Mouse (Mus musculus) embryonic facial prominence, embryonic 10.5 days (tissue): ENCODE measurements around the gene Stk17b. TPM values are rescaled to one million over a fixed set of nuclear protein-coding genes. Genes with fewer than 3 reads are reported as not detected.

Experiments
- DNase-seq: peaks from one replicate; pipeline ENCODE4 v3.0.0-alpha.2; 2017; ENCODE audit warnings: low spot score
- H3K27ac ChIP-seq: fragments of 300-500 bp; sonication (generic); replicated peaks from 2 replicates; pipeline ENCODE4 v1.5.1; 2016; ENCODE audit warnings: mild to moderate bottlenecking
- H3K27me3 ChIP-seq: fragments of 300-500 bp; sonication (generic); replicated peaks from 2 replicates; pipeline ENCODE4 v1.6.1; 2016; ENCODE audit warnings: low read depth, mild to moderate bottlenecking; ENCODE audit not compliant: poor library complexity, severe bottlenecking
- H3K36me3 ChIP-seq: fragments of 300-500 bp; sonication (generic); replicated peaks from 2 replicates; pipeline ENCODE4 v1.6.1; 2016; ENCODE audit warnings: mild to moderate bottlenecking, moderate library complexity
- H3K4me1 ChIP-seq: fragments of 300-500 bp; sonication (generic); 2 replicates; pipeline ENCODE4 v1.6.1; 2016
- H3K4me3 ChIP-seq: fragments of 300-500 bp; sonication (generic); 2 replicates; pipeline ENCODE4 v1.5.1; 2016; ENCODE audit warnings: mild to moderate bottlenecking, moderate library complexity
- H3K9me3 ChIP-seq: fragments of 300-500 bp; sonication (generic); 2 replicates; pipeline ENCODE4 v1.6.1; 2016; ENCODE audit warnings: mild to moderate bottlenecking
- WGBS: fragments of 180-500 bp; shearing (Covaris S2); methylation state at CpG from one replicate; pipeline ENCODE4 v1.1.7; 2016; 5-methylcytosine and 5-hydroxymethylcytosine counted together
- polyA plus RNA-seq: library from polyadenylated mRNA; unstranded; fragments of >200 nt; fragmentation: Nextera tagmentation; extraction: Ambion mirVana; gene quantifications from 2 replicates; pipeline ENCODE4 v1.2.1, GENCODE M21; 2016

Gene Stk17b
- 7.4 and 8.2 TPM in 2 replicates for polyA plus RNA-seq

DNA sequence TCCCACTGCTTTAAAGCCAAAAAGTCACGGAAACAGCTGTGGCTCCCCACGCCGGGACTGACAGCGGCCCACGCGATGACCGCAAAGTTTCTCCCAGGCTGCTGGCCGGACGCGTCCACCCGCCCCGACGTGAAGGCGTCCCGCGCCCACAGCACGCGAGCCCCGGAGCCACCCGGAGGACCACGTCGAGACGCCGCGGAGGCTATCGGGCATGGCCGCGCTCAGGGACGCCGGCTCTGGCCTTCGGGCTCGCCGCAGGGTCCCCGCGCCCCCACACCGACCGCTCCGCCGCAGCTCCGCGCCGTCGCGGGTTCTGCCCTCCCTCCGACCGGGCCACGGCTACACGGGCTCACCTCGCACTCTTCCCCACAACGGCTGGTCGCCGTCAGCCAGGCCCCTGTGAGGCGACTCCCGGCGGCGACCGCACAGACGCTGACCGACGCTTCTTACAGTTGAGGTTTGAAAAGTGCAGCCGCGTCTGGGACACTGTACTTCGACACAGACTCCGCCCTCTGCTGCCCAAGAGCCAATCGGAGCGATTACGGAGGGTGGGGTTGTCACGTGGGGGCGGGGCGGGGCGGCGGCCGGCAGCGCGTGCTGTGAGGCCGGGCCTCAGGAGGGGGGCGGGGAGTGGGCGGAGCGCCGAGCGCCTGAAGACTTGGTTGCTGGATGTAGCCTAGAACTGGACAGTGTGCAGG is at the start of gene Stk17b:
TSS of gene Stk17b (minus strand) at position 504 of the 698 bp plus-strand sequence.
- no peaks in the 10 kb centered on the region for H3K9me3 ChIP-seq
- peak within 1 kb of the TSS; percentile 90 for H3K4me3 ChIP-seq
- H3K27me3 ChIP-seq: no peaks in the 10 kb centered on the region
- peak within 1 kb of the TSS; percentile 91 for H3K27ac ChIP-seq
- H3K36me3 ChIP-seq: no peaks in the 10 kb centered on the region
- no peaks in the 10 kb centered on the region for H3K4me1 ChIP-seq
- WGBS: under 1% methylated on average over 81 of the region's 81 CpGs
- peak; percentile 97 for DNase-seq

DNA sequence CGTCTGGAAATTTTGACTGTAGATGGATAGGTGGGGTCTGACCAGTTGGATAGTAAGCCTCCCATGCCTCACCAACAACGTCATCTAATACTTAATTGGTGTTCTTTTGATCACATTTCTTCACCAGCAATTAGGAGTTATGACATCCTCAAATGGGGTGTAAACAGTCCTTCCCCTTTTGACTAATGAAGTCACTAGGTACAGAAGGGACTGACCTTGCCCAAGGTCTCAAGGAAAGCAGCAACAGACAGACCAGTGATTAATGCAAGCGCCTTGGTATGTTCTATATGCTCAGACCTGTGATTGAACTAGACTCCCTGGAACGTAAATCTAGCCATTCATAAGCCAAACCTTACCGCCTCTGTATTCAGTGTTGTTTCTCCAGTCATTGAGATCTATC is 45.3 kb upstream of the Stk17b start:
- no peak overlapping the region for H3K4me3 ChIP-seq
- H3K36me3 ChIP-seq: no peaks in the 10 kb centered on the region; the same call in 1 of the 2 replicates
- WGBS: 92% methylated on average over 5 of the region's 5 CpGs
- DNase-seq: no peak
- H3K9me3 ChIP-seq: no peaks in the 10 kb centered on the region
- no peaks in the 10 kb centered on the region for H3K27me3 ChIP-seq
- H3K4me1 ChIP-seq: no peaks in the 10 kb centered on the region
- H3K27ac ChIP-seq: no peak overlapping the region

DNA sequence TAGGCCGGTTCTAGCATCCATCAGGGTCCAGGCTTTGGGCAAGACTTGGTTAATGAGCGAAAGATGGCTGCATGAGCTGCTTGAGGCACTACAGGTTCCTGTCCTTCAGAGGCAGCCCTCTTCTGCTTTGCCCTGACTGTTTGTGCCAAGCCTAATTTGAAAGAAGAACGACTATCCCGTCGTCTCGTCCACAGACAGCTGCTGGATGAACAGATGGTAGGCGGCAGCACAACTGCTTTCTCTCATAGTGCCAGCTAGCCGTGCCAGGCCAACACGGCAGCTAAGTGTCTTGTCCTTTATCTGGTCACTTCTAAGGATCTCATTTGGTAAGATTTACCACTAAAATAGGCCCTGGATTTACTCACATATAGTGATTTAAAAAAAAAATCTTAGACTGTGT is 44.1 kb upstream of the Stk17b start:
- Histone ChIP-seq H3K36me3 (no peaks in the 10 kb centered on the region; the same call in 1 of the 2 replicates), H3K9me3 (no peaks in the 10 kb centered on the region), H3K27me3 (no peaks in the 10 kb centered on the region), H3K27ac (no peak overlapping the region), H3K4me1 (peaks cover 4% of the 10 kb centered on the region; the same call in 1 of the 2 replicates), H3K4me3 (no peak overlapping the region)
- WGBS: 85% methylated on average over 9 of the region's 9 CpGs
- no peak for DNase-seq

DNA sequence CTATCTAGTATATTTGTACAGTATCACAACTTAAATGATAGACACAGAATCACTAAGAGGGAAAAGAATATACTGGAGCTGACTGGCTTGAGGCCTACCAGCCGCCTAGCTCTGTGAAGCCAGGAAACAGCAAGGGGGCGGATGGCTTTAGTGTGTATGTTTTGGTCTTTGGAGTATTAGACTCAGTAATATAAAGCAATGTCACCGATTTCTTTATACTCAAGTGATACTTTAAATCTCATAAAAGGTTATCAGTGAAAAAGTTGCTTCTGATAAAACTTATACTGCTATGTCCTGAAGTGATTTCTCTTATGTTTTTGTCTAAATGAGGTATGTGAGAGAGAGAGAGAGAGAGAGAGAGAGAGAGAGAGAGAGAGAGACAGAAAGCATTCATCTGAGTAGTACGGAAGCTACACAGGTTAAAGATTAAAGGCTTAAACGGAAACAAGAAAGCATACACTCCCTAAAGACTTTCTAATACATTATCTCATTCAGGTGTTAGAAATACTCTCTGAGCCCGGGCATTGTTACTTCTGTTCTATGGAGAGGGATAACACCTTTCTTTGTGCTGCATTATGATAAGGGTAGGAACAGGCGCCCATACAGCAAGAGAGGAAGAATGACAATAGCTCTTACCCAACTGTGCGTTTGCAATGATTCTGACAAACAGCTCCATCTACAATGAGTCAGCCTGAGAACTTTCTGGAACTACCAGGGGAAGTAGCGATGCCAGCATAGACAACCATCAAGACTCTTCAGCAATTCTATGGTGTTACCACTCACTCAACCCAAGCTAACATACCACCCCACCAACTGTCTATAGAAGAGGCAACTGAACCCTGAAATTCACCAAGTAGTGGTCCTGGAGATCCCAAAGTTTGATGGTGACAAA is 39.7 kb upstream of the Stk17b start:
- H3K27ac ChIP-seq: no peak overlapping the region
- H3K9me3 ChIP-seq: no peaks in the 10 kb centered on the region
- H3K4me1 ChIP-seq: peaks cover 11% of the 10 kb centered on the region; the same call in 1 of the 2 replicates
- no peaks in the 10 kb centered on the region for H3K36me3 ChIP-seq
- no peak overlapping the region for H3K4me3 ChIP-seq
- no peaks in the 10 kb centered on the region for H3K27me3 ChIP-seq
- no peak for DNase-seq
- 87% methylated on average over 9 of the region's 9 CpGs for WGBS

DNA sequence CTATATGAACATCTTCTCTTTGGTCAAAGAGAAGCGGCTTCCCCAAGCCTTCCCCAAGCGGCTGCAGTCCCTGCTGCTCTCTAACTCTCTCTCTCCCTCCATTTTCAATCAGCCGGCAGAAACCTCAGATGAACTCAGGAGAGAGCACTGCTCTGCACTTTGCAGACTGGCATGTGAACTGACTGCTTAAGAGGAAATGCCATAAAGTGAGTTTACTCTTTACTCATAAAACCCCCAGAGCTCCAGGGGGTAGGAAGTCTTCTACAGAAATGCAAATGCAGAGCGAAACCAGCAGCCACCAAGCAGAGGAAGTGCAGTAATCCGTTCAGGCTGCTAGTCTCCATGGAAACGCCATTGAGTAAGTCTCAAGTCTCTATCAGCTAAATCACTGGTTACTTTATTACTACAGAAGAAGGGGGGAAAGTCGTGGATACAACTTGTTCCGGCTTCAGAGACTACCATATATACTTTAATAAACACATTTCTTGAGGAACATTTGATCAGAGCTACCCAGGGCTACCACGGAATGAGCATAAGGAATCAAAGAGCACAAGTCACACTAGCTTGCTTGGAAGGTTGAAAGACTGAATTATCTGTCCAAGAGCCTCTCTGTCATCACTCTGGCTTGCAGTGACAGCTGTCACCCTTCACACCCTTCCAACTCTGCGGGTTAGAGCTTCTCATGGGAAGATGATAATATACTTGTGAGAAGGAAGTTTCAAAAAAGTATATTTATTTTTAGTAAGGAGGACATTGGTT is 38.8 kb upstream of the Stk17b start:
- peaks cover 11% of the 10 kb centered on the region; the same call in 1 of the 2 replicates for H3K4me1 ChIP-seq
- H3K36me3 ChIP-seq: no peaks in the 10 kb centered on the region
- H3K9me3 ChIP-seq: no peaks in the 10 kb centered on the region
- H3K27ac ChIP-seq: peak overlapping the region; percentile 66
- 4% methylated on average over 10 of the region's 10 CpGs for WGBS
- H3K27me3 ChIP-seq: no peaks in the 10 kb centered on the region
- H3K4me3 ChIP-seq: peak overlapping the region; percentile 46
- peak; percentile 60 for DNase-seq

DNA sequence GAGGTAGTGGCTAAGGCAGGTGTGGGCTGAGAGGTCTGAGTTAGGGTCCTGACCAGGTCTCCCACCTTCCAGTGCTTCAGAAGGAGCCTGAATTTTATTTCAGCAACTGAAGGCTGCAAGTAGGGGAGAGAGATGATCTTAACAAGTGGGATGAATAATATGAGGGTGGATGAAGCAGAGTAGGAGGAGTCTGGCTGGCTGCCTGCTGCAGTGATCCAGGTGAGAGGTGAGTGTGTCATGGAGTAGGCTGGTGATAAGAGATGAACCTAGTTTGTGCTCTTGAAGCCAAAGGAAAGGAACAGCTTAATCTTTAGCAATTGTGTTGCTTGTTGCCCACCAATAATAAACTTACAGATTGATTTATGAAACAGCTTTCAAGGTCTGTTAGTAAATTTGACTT is 37.0 kb upstream of the Stk17b start:
- no peaks in the 10 kb centered on the region for H3K27me3 ChIP-seq
- H3K4me1 ChIP-seq: peaks cover 11% of the 10 kb centered on the region; the same call in 1 of the 2 replicates
- DNase-seq: no peak
- H3K36me3 ChIP-seq: no peaks in the 10 kb centered on the region
- no peak overlapping the region for H3K27ac ChIP-seq
- H3K4me3 ChIP-seq: no peak overlapping the region
- no peaks in the 10 kb centered on the region for H3K9me3 ChIP-seq

DNA sequence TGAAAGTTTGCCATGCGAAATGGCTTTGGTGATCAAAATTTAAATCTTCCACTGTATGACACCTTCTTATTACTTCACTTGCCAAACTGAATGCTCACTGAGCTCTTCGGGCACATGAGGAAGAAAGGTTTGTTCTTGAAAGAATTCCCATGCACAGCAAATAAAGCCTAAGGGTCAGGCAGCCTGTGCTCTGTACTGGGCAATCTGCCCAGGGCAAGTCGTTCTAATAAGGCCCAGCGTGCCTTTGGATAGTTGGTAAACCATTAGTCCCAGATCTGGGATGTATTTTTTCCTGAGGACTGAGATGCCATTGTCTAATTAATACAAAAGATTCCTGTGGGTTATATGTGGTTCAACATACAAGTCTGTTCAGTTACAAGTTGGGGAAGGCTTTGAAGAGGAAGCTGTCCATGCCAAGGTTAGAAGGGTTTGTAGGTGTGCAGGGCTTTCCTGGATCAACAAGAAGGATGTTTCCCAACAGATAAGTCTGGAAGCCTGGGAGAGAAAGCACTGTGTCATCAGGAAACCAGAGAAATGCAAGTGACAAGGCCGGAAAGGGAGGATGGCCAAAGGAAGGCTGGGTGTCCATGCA is 35.1 kb upstream of the Stk17b start:
- Histone ChIP-seq H3K9me3 (no peaks in the 10 kb centered on the region), H3K4me3 (no peak overlapping the region), H3K36me3 (no peaks in the 10 kb centered on the region), H3K27me3 (no peaks in the 10 kb centered on the region), H3K27ac (no peak overlapping the region), H3K4me1 (peaks cover 11% of the 10 kb centered on the region; the same call in 1 of the 2 replicates)
- 77% methylated on average over 5 of the region's 5 CpGs for WGBS
- DNase-seq: no peak

DNA sequence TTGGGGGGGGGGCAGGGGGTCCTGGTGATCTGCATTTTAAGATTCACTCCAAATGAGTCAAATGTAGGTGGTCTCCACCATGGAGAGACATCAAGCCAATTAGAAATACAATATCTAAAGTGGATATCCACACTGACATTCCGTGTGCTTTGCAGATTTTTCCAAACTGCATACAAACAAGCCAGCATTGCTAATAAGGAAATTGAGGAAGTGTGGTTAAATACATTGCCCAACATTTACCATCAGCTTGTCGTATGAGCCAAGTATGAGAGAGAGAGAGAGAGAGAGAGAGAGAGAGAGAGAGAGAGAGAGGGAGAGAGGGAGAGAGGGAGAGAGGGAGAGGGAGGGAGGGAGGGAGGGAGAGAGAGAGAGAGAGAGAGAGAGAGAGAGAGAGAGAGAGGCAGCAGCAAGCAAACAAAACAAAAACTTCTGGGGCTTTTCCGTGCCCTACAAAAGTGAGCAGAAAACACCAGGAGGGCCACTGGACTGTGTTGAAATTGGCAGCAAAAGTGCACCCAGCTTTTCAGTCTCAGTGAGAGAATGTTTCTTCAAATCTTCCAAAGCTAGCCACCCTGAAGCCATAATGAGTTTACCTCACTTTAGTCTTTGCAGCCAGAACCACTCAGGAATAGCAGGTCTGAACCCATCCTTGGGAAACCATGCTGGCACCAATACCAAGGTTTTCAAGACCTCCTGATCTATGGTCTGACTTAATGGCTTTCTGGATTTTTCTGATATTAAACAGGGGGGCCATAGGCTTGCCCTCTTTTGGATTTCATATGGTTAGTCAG is 33.2 kb upstream of the Stk17b start:
- 57% methylated on average over 3 of the region's 3 CpGs for WGBS

DNA sequence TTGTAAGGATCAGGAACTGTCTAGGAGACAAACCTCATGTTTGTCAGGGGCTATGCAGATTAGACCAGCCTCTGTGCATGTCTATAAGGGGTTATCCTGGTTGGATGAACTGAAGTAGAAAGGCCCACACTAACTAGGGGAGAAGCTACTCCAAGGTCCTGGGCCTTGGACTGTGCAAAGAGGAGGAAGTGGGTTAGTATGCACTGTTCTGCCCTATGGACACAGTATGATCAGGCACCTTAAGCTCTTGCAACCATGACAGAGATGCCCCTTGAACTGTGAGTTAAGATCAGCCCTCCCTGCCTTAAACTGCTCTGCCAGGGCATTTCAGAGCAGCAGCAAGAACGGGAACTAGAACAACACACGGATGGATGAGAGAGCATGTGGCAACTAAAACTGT is 31.3 kb upstream of the Stk17b start:
- no peak overlapping the region for H3K4me3 ChIP-seq
- WGBS: 89% methylated on average over 2 of the region's 2 CpGs
- no peaks in the 10 kb centered on the region for H3K9me3 ChIP-seq
- no peak for DNase-seq
- H3K4me1 ChIP-seq: no peaks in the 10 kb centered on the region
- H3K36me3 ChIP-seq: no peaks in the 10 kb centered on the region
- H3K27ac ChIP-seq: no peak overlapping the region
- no peaks in the 10 kb centered on the region for H3K27me3 ChIP-seq

More for the DNA sequence above, 33.2 kb upstream of the Stk17b start:
- H3K27me3 ChIP-seq: no peaks in the 10 kb centered on the region
- DNase-seq: no peak
- H3K36me3 ChIP-seq: no peaks in the 10 kb centered on the region
- H3K4me3 ChIP-seq: no peak overlapping the region
- no peak overlapping the region for H3K27ac ChIP-seq
- no peaks in the 10 kb centered on the region for H3K4me1 ChIP-seq
- no peaks in the 10 kb centered on the region for H3K9me3 ChIP-seq

DNA sequence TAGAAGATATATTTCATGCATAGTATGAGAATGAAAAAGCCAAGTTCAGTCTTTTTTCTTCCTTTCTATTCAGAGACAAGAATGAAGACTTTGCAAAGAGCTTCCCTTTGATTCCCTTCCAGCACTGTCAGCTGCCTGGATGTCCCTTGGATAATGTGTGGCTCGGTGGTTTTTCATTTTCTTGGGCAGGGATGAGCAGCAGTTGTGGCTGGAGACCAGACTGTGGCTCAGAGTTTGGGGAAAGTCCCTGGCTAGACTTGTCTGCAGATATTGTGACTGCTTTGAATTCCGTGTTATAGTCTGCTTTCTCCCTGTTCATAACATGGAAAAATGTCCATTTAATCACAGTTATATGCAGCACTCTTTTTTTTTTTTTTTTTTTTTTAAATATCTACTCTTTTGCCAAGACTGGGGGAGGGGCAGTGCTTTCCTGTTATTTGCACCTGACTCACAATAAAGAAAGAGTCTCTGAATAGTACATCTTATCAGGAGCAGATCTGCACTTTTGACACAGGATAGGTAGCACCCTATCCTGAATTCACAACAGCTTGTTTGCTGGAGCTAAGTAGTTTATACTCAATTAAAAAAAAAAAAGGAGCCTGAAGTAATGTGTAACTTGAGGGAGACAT is 29.2 kb upstream of the Stk17b start:
- H3K27me3 ChIP-seq: no peaks in the 10 kb centered on the region
- no peaks in the 10 kb centered on the region for H3K36me3 ChIP-seq
- no peak for DNase-seq
- WGBS: 73% methylated on average over 2 of the region's 2 CpGs
- H3K4me1 ChIP-seq: no peaks in the 10 kb centered on the region
- no peak overlapping the region for H3K4me3 ChIP-seq
- H3K27ac ChIP-seq: no peak overlapping the region
- H3K9me3 ChIP-seq: no peaks in the 10 kb centered on the region

DNA sequence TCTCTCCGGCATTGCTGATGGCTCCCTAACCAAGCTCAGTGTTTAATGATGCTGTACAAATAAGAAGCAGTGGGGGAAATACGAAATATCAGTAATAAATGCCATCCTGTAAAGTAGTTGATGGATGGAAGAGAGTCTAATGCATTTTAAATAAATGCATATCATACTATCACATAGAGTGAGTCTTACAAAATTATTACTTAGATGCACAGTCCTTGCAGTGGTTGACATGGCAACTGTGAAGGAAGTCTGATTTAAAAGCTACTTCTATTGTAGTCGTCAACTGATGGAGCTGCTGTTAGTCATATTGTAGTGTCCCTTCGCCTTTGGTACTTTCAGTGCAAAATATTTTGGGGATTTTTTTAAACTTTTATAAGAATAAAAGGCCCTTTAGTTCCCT is 26.9 kb upstream of the Stk17b start:
- no peak overlapping the region for H3K4me3 ChIP-seq
- no peaks in the 10 kb centered on the region for H3K27me3 ChIP-seq
- 90% methylated on average over 4 of the region's 4 CpGs for WGBS
- no peaks in the 10 kb centered on the region for H3K9me3 ChIP-seq
- no peak for DNase-seq
- H3K36me3 ChIP-seq: no peaks in the 10 kb centered on the region
- no peaks in the 10 kb centered on the region for H3K4me1 ChIP-seq
- no peak overlapping the region for H3K27ac ChIP-seq
